Mouse (Mus musculus): ENCODE measurements at regions not wholly inside any gene's neighbourhood (a gene's known extent, or its start where the extent isn't known, plus 50 kb on each side); places are given as distances from the start of the nearest gene placed in this dataset.
"Not testable (repeated sequence)": the region's sequence is repeated elsewhere in the genome, so short reads cannot be mapped to it uniquely, and the experiment has no call there.

GRCm38 (mm10) chr7:69167456-69167855, 418.4 kb upstream of the Arrdc4 start:
- Histone ChIP-seq H3K9ac (no peak overlapping the region), H3K27me3 (replicated peaks) (no peaks in the 10 kb centered on the region), H3K4me3 (no peak overlapping the region), H3K36me3 (no peaks in the 10 kb centered on the region), H3K9me3 (no peaks in the 10 kb centered on the region), H3K27ac (replicated peaks) (no peak overlapping the region), H3K4me1 (no peaks in the 10 kb centered on the region), H3K4me2 (no peak overlapping the region)
- 35% methylated on average over 2 of the region's 2 CpGs for WGBS
- no peak for ATAC-seq (ENCODE audit: extremely low read depth, insufficient number of reproducible peaks, low FRiP score, low TSS enrichment)

GRCm38 (mm10) chr7:69161916-69162315, 412.9 kb upstream of the Arrdc4 start:
- no peak overlapping the region for H3K4me2 ChIP-seq
- H3K27me3 ChIP-seq (replicated peaks) = no peaks in the 10 kb centered on the region
- ATAC-seq (ENCODE audit: extremely low read depth, insufficient number of reproducible peaks, low FRiP score, low TSS enrichment) = no peak
- no peaks in the 10 kb centered on the region for H3K36me3 ChIP-seq
- no peak overlapping the region for H3K9ac ChIP-seq
- no peak overlapping the region for H3K27ac ChIP-seq (replicated peaks)
- WGBS = 64% methylated on average over 4 of the region's 4 CpGs
- H3K4me3 ChIP-seq = no peak overlapping the region
- H3K4me1 ChIP-seq = no peaks in the 10 kb centered on the region
- H3K9me3 ChIP-seq = no peaks in the 10 kb centered on the region

- H3K36me3 ChIP-seq = no peaks in the 10 kb centered on the region
- no peaks in the 10 kb centered on the region for H3K27me3 ChIP-seq (replicated peaks)
- no peak overlapping the region for H3K4me3 ChIP-seq
- ATAC-seq (ENCODE audit: extremely low read depth, insufficient number of reproducible peaks, low FRiP score, low TSS enrichment) = no peak
- WGBS = 66% methylated on average over 3 of the region's 3 CpGs
- H3K9me3 ChIP-seq = no peaks in the 10 kb centered on the region
- no peaks in the 10 kb centered on the region for H3K4me1 ChIP-seq
- no peak overlapping the region for H3K27ac ChIP-seq (replicated peaks)
- H3K4me2 ChIP-seq = no peak overlapping the region
- H3K9ac ChIP-seq = no peak overlapping the region
These were observed 393.3 kb upstream of the Arrdc4 start for GRCm38 (mm10) chr7:69142351-69142750.

GRCm38 (mm10) chr7:69133441-69133840, 384.4 kb upstream of the Arrdc4 start:
- ATAC-seq (ENCODE audit: extremely low read depth, insufficient number of reproducible peaks, low FRiP score, low TSS enrichment) = no peak
- 72% methylated on average over 2 of the region's 2 CpGs for WGBS
- Histone ChIP-seq H3K4me2 (no peak overlapping the region), H3K9ac (no peak overlapping the region), H3K36me3 (no peaks in the 10 kb centered on the region), H3K9me3 (no peaks in the 10 kb centered on the region), H3K27me3 (replicated peaks) (no peaks in the 10 kb centered on the region), H3K27ac (replicated peaks) (no peak overlapping the region), H3K4me3 (no peak overlapping the region), H3K4me1 (no peaks in the 10 kb centered on the region)

- ATAC-seq (ENCODE audit: extremely low read depth, insufficient number of reproducible peaks, low FRiP score, low TSS enrichment); H3K36me3 ChIP-seq; H3K4me1 ChIP-seq; H3K4me2 ChIP-seq; H3K9me3 ChIP-seq; H3K9ac ChIP-seq; H3K27me3 ChIP-seq (replicated peaks); H3K4me3 ChIP-seq; H3K27ac ChIP-seq (replicated peaks): not testable (repeated sequence)
- no CpG with 5 or more reads among the region's 4 CpGs for WGBS
These were observed 352.7 kb upstream of the Arrdc4 start for GRCm38 (mm10) chr7:69101770-69102169.

- Histone ChIP-seq H3K9ac (no peak overlapping the region), H3K9me3 (no peaks in the 10 kb centered on the region), H3K36me3 (no peaks in the 10 kb centered on the region), H3K4me3 (no peak overlapping the region), H3K27ac (replicated peaks) (no peak overlapping the region), H3K27me3 (replicated peaks) (no peaks in the 10 kb centered on the region), H3K4me2 (no peak overlapping the region), H3K4me1 (no peaks in the 10 kb centered on the region)
- no peak for ATAC-seq (ENCODE audit: extremely low read depth, insufficient number of reproducible peaks, low FRiP score, low TSS enrichment)
- 55% methylated on average over 9 of the region's 9 CpGs for WGBS
These were observed 348.6 kb upstream of the Arrdc4 start for GRCm38 (mm10) chr7:69097587-69098095.

GRCm38 (mm10) chr7:69074780-69075179, 325.7 kb upstream of the Arrdc4 start:
- Histone ChIP-seq H3K4me1 (no peaks in the 10 kb centered on the region), H3K27ac (replicated peaks) (no peak overlapping the region), H3K36me3 (no peaks in the 10 kb centered on the region), H3K9me3 (no peaks in the 10 kb centered on the region), H3K4me2 (no peak overlapping the region), H3K4me3 (no peak overlapping the region), H3K9ac (no peak overlapping the region), H3K27me3 (replicated peaks) (no peaks in the 10 kb centered on the region)
- WGBS = 66% methylated on average over 7 of the region's 7 CpGs
- ATAC-seq (ENCODE audit: extremely low read depth, insufficient number of reproducible peaks, low FRiP score, low TSS enrichment) = no peak

- peaks cover 3% of the 10 kb centered on the region; the same call in 1 of the 2 replicates for H3K4me1 ChIP-seq
- ATAC-seq (ENCODE audit: extremely low read depth, insufficient number of reproducible peaks, low FRiP score, low TSS enrichment) = no peak
- H3K36me3 ChIP-seq = no peaks in the 10 kb centered on the region
- H3K9me3 ChIP-seq = no peaks in the 10 kb centered on the region
- H3K9ac ChIP-seq = no peak overlapping the region
- no peak overlapping the region for H3K27ac ChIP-seq (replicated peaks)
- no peak overlapping the region for H3K4me3 ChIP-seq
- 66% methylated on average over 5 of the region's 5 CpGs for WGBS
- H3K4me2 ChIP-seq = peak overlapping the region; percentile 28
- H3K27me3 ChIP-seq (replicated peaks) = no peaks in the 10 kb centered on the region
These were observed 314.0 kb upstream of the Arrdc4 start for GRCm38 (mm10) chr7:69062994-69063393.

- no peaks in the 10 kb centered on the region for H3K36me3 ChIP-seq
- no peak for ATAC-seq (ENCODE audit: extremely low read depth, insufficient number of reproducible peaks, low FRiP score, low TSS enrichment)
- H3K4me2 ChIP-seq = peak overlapping the region; percentile 28
- no peak overlapping the region for H3K27ac ChIP-seq (replicated peaks)
- no peaks in the 10 kb centered on the region for H3K9me3 ChIP-seq
- H3K27me3 ChIP-seq (replicated peaks) = no peaks in the 10 kb centered on the region
- no peak overlapping the region for H3K4me3 ChIP-seq
- WGBS = 34% methylated on average over 7 of the region's 7 CpGs
- H3K9ac ChIP-seq = no peak overlapping the region
- H3K4me1 ChIP-seq = peaks cover 3% of the 10 kb centered on the region; the same call in 1 of the 2 replicates
These were observed 313.5 kb upstream of the Arrdc4 start for GRCm38 (mm10) chr7:69062506-69062905.

GRCm38 (mm10) chr7:69062094-69062493, 313.1 kb upstream of the Arrdc4 start:
- no peaks in the 10 kb centered on the region for H3K9me3 ChIP-seq
- H3K9ac ChIP-seq = no peak overlapping the region
- H3K27ac ChIP-seq (replicated peaks) = no peak overlapping the region
- no peak for ATAC-seq (ENCODE audit: extremely low read depth, insufficient number of reproducible peaks, low FRiP score, low TSS enrichment)
- 71% methylated on average over 8 of the region's 8 CpGs for whole genome bisulfite sequencing
- no peaks in the 10 kb centered on the region for H3K27me3 ChIP-seq (replicated peaks)
- no peak overlapping the region for H3K4me3 ChIP-seq
- H3K4me2 ChIP-seq = peak overlapping the region; percentile 28; the same call in 1 of the 2 replicates
- H3K36me3 ChIP-seq = no peaks in the 10 kb centered on the region
- peaks cover 3% of the 10 kb centered on the region; the same call in 1 of the 2 replicates for H3K4me1 ChIP-seq

- 84% methylated on average over 4 of the region's 4 CpGs for WGBS
- Histone ChIP-seq H3K36me3 (no peaks in the 10 kb centered on the region), H3K4me1 (peaks cover 3% of the 10 kb centered on the region; the same call in 1 of the 2 replicates), H3K27me3 (replicated peaks) (no peaks in the 10 kb centered on the region), H3K27ac (replicated peaks) (no peak overlapping the region), H3K9me3 (no peaks in the 10 kb centered on the region), H3K4me2 (no peak overlapping the region), H3K4me3 (no peak overlapping the region), H3K9ac (no peak overlapping the region)
- ATAC-seq (ENCODE audit: extremely low read depth, insufficient number of reproducible peaks, low FRiP score, low TSS enrichment) = no peak
These were observed 312.2 kb upstream of the Arrdc4 start for GRCm38 (mm10) chr7:69061242-69061641.

- no peaks in the 10 kb centered on the region for H3K36me3 ChIP-seq
- H3K9ac ChIP-seq = no peak overlapping the region
- ATAC-seq (ENCODE audit: extremely low read depth, insufficient number of reproducible peaks, low FRiP score, low TSS enrichment) = no peak
- no peak overlapping the region for H3K27ac ChIP-seq (replicated peaks)
- H3K4me3 ChIP-seq = no peak overlapping the region
- H3K4me1 ChIP-seq = peaks cover 3% of the 10 kb centered on the region; the same call in 1 of the 2 replicates
- no peak overlapping the region for H3K4me2 ChIP-seq
- no peaks in the 10 kb centered on the region for H3K27me3 ChIP-seq (replicated peaks)
- WGBS = 37% methylated on average over 8 of the region's 8 CpGs
- no peaks in the 10 kb centered on the region for H3K9me3 ChIP-seq
These were observed 267.5 kb upstream of the Arrdc4 start for GRCm38 (mm10) chr7:69016575-69016974.
